Mouse (Mus musculus) gastrocnemius, adult 2 months (tissue): ENCODE measurements around the gene Padi2. TPM values are rescaled to one million over a fixed set of nuclear protein-coding genes. Genes with fewer than 3 reads are reported as not detected.

Source experiments
- DNase-seq: peaks from one replicate; pipeline ENCODE4 v3.0.0; 2022
- H3K27ac ChIP-seq: fragments of 200-600 bp; 2 replicates; pipeline ENCODE4 v1.8.1; 2022; ENCODE audit warnings: mild to moderate bottlenecking
- H3K4me3 ChIP-seq: fragments of 200-600 bp; 2 replicates; pipeline ENCODE4 v1.8.1; 2022; ENCODE audit warnings: mild to moderate bottlenecking, moderate library complexity
- CTCF ChIP-seq: fragments of 200-600 bp; IDR thresholded peaks from 2 replicates; pipeline ENCODE4 v1.8.1; 2022; ENCODE audit warnings: antibody characterized with exemption, mild to moderate bottlenecking, moderate library complexity
- intact Hi-C: fragments of 180-260 bp; cut with DNase I; formaldehyde crosslinking; loops from one replicate; pipeline ENCODE4 v1.15.1; 2025
- total RNA-seq, 2 experiments: library from RNA; stranded (reverse); gene quantifications; 2 replicates each; pipeline ENCODE4 v1.2.3; 2021

Gene Padi2
- total RNA-seq, 2 experiments from 2014 or later = 77.0 to 273 TPM

GRCm38 (mm10) chr4:140872686-140872992 is 33.5 kb upstream of the Padi2 start:
- no peak for TF ChIP-seq CTCF
- H3K4me3 ChIP-seq = no peak overlapping the region
- intact Hi-C loops = no loop called here
- no peak for DNase-seq
- no peak overlapping the region for H3K27ac ChIP-seq

- no peak for DNase-seq
- Histone ChIP-seq H3K27ac (no peak overlapping the region), H3K4me3 (no peak overlapping the region)
- intact Hi-C loops = no loop called here
- no peak for TF ChIP-seq CTCF
Observed at GRCm38 (mm10) chr4:140873011-140873410, 33.1 kb upstream of the Padi2 start.

- H3K27ac ChIP-seq = no peak overlapping the region
- DNase-seq = no peak
- intact Hi-C loops = no loop called here
- no peak for TF ChIP-seq CTCF
- no peak overlapping the region for H3K4me3 ChIP-seq
Observed at GRCm38 (mm10) chr4:140876161-140876560, 30.0 kb upstream of the Padi2 start.

- no peak for TF ChIP-seq CTCF
- intact Hi-C loops = no loop called here
- H3K4me3 ChIP-seq = no peak overlapping the region
- H3K27ac ChIP-seq = no peak overlapping the region
- DNase-seq = no peak
Observed at GRCm38 (mm10) chr4:140876681-140877080, 29.5 kb upstream of the Padi2 start.

GRCm38 (mm10) chr4:140877441-140877840 is 28.7 kb upstream of the Padi2 start:
- no peak for TF ChIP-seq CTCF
- DNase-seq = no peak
- intact Hi-C loops = no loop called here
- Histone ChIP-seq H3K27ac (no peak overlapping the region), H3K4me3 (no peak overlapping the region)

- Histone ChIP-seq H3K4me3 (no peak overlapping the region), H3K27ac (no peak overlapping the region)
- TF ChIP-seq CTCF = no peak
- intact Hi-C loops = no loop called here
- DNase-seq = no peak
Observed at GRCm38 (mm10) chr4:140878655-140879054, 27.5 kb upstream of the Padi2 start.

GRCm38 (mm10) chr4:140879116-140879515 is 27.0 kb upstream of the Padi2 start:
- no peak for TF ChIP-seq CTCF
- Histone ChIP-seq H3K27ac (no peak overlapping the region), H3K4me3 (no peak overlapping the region)
- intact Hi-C loops = no loop called here
- no peak for DNase-seq

- intact Hi-C loops = loop anchor here (5.0 kb wide), 1 partner anchor 42 kb away; no protein-coding TSS in a partner anchor
- no peak for TF ChIP-seq CTCF
- peak; percentile 91 for DNase-seq
- H3K27ac ChIP-seq = peak overlapping the region; percentile 66
- H3K4me3 ChIP-seq = no peak overlapping the region
Observed at GRCm38 (mm10) chr4:140879739-140880138, 26.4 kb upstream of the Padi2 start.

- intact Hi-C loops = loop anchor here (5.0 kb wide), 1 partner anchor 43 kb away; no protein-coding TSS in a partner anchor
- Histone ChIP-seq H3K4me3 (no peak overlapping the region), H3K27ac (0 out of 2 replicates have a peak overlapping the region, but pooled peaks have one; percentile 16)
- TF ChIP-seq CTCF = no peak
- DNase-seq = no peak
Observed at GRCm38 (mm10) chr4:140880207-140880606, 25.9 kb upstream of the Padi2 start.

GRCm38 (mm10) chr4:140881026-140881670 is 25.0 kb upstream of the Padi2 start:
- Histone ChIP-seq H3K27ac (no peak overlapping the region), H3K4me3 (no peak overlapping the region)
- peak; percentile 14 for DNase-seq
- no peak for TF ChIP-seq CTCF
- intact Hi-C loops = loop anchor here (5.0 kb wide), 1 partner anchor 44 kb away; no protein-coding TSS in a partner anchor

- intact Hi-C loops = loop anchor here (5.0 kb wide), 1 partner anchor 44 kb away; no protein-coding TSS in a partner anchor
- Histone ChIP-seq H3K27ac (no peak overlapping the region), H3K4me3 (no peak overlapping the region)
- no peak for TF ChIP-seq CTCF
- DNase-seq = peak; percentile 14
Observed at GRCm38 (mm10) chr4:140881771-140882170, 24.4 kb upstream of the Padi2 start.

- Histone ChIP-seq H3K4me3 (no peak overlapping the region), H3K27ac (no peak overlapping the region)
- TF ChIP-seq CTCF = peak; percentile 46
- peak; percentile 14 for DNase-seq
- intact Hi-C loops = loop anchor here (5.0 kb wide), 1 partner anchor 45 kb away; no protein-coding TSS in a partner anchor
Observed at GRCm38 (mm10) chr4:140882365-140882764, 23.8 kb upstream of the Padi2 start.

GRCm38 (mm10) chr4:140882981-140883380 is 23.2 kb upstream of the Padi2 start:
- H3K27ac ChIP-seq = no peak overlapping the region
- no peak overlapping the region for H3K4me3 ChIP-seq
- no peak for DNase-seq
- TF ChIP-seq CTCF = no peak
- intact Hi-C loops = loop anchor here (5.0 kb wide), 1 partner anchor 46 kb away; no protein-coding TSS in a partner anchor

GRCm38 (mm10) chr4:140883852-140884251 is 22.3 kb upstream of the Padi2 start:
- DNase-seq = peak; percentile 55
- no peak for TF ChIP-seq CTCF
- no peak overlapping the region for H3K27ac ChIP-seq
- intact Hi-C loops = loop anchor here (5.0 kb wide), 1 partner anchor 47 kb away; no protein-coding TSS in a partner anchor
- H3K4me3 ChIP-seq = no peak overlapping the region
